Mouse (Mus musculus) adipocyte (in vitro differentiated cells): ENCODE results near the gene BC024063.
"Not testable (repeated sequence)": the region's sequence is repeated elsewhere in the genome, so short reads cannot be mapped to it uniquely, and the experiment has no call there.

Experiments used
- DNase-seq: peaks from one replicate; pipeline ENCODE4 v3.0.0-alpha.2; 2016; ENCODE audit warnings: low spot score

BC024063 gene

DNA sequence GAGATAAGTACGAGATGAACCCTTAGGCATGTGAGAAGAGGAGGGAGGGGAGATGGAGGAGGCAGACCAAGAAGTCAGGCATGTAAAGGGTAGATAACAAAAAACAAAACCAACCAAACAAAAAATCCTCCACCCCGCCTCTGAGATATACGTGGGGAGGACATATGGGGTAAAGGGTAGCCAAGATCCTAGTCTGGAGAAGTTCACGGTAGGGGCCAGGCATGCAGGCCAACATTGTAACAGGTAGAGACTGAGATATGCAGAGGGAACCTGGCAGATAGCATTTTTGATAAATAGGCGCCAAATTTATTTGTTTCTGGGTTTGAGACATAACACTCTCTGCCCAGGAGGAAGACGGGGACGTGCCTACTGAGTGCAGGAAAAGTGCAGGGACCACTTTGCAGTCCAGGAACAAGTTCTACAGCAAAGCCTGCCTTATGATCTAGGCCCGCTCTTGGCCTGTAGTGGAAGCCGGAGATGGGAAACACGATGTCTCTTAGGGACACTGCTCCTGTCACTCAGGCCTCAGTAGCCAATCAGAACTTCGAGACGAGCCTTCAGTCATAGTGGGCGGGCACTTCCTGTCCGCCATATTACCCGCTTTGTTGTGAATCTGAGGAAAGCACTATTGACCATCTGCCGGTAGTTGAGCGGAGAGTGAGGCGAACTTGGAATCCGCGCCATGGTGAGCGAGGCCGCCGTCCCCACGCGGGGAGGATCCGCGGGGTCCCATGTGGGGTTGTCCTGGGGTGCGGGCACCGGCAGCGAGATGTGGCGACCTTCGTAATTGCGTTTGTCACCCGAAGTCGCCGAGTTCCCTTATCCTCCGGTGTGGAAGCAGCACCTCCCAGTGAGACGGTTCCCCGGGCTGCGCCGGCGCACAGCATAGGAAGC, at the start of gene BC024063:
Gene BC024063 (plus strand): TSS at position 626 of the 894 bp plus-strand sequence.
- peak; percentile 70 for DNase-seq

DNA sequence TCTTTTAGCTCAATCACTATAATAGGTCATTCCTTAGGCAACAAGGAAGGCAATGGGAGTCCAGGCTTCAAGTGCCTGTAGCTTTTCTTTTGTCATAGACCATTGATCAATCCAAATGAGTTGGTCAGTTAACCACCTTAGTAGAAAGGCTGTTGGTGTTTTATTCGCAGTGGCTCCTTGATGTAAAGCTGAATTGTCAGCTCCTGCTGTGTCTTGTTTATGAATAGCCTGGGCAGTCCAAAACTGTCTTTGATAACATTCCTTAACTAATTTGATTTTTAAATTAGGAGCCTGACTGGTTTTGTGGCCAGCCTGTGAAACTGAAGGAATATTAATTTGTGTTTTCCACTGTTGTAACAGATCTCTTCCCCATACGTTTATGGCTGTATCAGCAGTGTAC, 41.0 kb upstream of the BC024063 start:
- DNase-seq = no peak

DNA sequence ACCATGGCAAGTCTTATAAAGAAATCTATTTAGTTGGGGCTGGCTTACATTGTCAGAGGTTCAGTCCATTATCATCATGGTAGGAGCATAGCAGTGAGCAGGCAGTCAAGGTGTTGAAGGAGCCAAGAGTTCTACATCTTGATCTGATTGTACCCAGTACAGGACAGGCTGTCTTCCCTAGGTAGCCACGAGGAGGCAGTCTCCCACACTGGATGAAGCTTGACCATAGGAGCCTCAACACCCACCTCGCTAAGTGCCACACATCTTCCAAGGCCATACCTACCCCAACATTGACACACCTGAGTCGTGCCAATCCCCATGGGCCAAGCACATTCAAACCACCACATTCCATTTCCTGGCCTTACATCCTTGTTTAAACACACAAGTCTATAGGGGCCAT, 36.5 kb upstream of the BC024063 start:
- no peak for DNase-seq

DNA sequence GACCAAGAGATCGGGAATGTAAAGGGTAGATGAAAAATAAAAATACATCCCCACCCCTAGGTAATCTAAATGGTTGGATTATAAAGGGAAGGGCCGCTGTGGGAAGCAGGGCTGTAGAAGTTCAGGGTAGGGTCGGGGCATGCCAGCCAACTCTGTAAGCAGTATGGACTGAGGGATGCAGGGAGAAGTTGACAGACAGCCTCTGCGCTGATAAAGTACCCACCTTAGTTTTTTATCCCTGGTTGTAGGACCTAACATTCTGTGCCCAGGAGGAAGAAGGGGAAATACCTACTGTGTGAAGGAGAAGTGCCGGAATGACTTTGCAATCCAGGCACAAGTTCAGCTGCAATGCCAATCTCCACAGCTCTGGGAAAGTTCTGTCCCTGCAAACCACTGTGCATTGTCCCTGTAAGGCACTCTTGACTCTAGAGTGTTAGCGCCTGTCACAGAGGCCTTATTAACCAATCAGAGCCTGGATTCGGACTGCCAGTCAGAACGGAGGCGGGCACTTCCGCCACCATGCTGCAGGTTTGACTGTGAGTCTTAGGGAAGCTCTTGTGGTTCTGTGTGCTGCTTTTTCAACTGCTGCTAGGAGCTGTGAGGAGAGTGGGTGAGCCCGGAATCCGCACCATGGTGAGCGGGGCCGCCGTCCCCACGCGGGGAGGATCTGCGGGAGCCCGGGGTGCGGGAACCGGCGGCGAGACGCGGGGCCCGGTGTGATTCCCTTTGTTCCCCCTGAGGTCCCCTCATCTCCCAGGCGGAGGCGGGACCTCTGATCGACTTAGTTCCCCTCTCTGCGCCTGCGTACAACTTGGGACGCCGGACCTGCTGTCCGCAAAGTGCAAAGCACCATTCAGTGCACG, 35.3 kb upstream of the BC024063 start, which contains the start of gene Zfp873:
Gene Zfp873 (plus strand): TSS at position 527 of the 863 bp plus-strand sequence.
- DNase-seq = peak; percentile 92

DNA sequence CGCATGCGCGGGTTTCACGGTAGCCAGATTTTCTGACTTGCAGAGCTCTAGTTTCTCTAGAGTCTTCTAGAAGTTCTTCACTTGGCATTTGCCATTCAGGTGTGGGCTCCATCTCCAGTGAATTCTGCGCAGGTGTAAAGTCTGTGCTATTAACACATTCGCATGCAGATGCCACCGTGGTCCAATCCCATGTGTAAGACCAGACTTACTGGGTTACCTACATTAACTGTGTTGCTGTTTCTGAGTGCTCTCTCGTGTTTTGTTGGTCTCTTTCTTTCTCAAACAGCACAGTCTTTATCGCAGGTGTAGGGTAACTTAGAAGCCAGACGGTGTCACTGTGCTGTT, 34.7 kb upstream of the BC024063 start:
- not testable (repeated sequence) for DNase-seq

DNA sequence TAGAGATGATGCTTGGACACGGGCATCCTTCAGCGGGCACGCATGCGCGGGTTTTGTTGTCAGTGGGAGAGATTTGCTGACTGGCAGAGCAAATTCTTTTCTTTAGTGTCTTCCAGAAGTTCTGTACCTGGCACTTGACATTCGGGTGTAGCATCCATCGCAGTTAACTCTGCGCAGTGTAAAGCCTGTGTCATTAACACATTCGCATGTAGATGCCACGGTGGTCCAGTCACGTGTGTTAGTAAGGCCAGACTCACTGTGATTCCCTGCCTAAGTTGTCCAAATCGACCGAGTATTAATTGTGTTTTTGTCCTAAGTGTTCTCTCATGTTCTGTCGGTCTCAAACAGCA, 444 bp downstream of the BC024063 start:
- DNase-seq = not testable (repeated sequence)

DNA sequence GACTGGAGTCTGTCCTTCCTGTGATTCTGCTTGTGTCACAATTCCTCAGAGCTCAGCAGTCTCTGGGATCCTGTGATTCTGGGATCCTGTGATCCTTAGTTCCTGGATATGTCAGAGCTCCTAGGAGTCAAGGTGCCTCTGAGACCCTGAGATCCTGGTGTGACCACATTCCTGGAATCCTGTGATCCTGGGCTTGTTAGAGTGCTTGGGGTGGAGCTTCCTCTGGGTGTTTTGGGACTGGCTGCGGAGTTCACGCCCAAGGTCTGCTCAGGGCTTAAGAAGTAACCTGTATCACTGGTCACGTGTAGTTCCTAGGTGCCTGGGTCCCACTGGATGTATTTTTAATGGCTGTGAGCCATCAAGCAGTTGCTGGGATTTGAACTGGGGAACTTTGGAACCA, 34.1 kb downstream of the BC024063 start:
- DNase-seq = no peak

DNA sequence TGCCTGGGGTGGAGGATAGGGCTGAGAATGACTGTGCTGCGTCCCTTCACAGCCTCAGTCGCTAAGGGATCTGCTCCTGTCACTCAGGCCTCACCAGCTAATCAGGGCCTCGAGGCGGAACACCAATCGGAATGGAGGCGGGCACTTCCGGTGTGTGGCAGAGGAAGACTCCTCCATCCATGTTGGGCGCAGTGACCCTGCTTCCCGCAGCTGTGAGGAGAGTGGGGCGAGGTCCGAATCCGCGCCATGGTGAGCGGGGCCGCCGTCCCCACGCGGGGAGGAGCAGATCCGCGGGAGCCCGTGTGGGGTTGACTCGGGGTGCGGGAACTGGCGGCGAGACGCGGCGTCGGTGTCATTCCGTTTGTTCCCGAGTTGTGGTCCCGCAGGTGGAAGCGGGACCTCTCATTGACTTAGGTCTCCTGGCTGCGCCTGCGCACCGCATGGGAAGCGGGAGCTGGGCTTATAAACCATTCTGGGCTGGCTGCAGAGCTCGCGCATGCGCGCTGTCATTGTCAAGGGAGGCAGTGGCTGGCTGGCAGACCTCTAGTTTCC, 44.8 kb downstream of the BC024063 start, which contains the start of gene AU041133:
Gene AU041133 (plus strand): TSS at position 164 of the 552 bp plus-strand sequence.
- DNase-seq = peak; percentile 94

DNA sequence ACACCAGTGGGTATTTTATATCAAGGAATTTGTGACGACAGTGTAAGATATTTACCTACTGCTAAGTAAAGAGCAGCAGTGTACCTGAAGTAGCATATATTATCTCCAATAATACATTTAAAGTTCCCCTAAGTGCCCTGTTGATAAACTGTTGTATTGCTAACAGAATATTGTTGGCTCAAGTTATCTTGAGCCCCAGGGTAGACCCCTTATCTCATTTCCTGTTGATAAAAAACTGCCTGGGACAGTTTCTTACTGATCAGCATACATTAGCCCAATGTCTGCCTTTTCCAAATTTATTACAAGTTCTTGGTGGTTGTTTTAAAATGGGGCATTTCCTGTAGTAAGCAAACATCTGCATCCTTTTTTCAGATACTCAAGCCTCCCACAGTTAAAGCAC, 62.1 kb downstream of the BC024063 start:
- no peak for DNase-seq

DNA sequence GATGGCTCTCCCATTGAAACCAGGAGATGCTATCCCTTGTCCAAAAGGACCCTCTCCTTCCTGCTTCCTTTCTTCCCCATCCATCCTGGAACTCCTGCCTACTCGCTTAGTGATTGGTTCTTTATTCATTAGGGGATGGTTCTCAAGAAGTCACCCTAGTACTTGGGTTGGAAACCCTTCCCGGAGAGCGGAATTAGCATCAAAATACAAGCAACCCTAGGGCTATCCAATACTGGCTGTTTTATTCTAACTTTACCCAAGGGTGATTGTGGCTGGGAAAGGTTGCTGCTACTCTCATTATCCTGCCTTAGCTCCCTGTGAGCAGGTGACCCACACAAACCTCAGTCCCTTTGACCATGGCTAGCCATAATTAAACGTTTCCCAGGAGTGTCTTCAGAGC, 64.4 kb downstream of the BC024063 start:
- no peak for DNase-seq
